Mouse (Mus musculus): ENCODE data around the gene Smcr8. TPM values are rescaled to one million over a fixed set of nuclear protein-coding genes. Genes with fewer than 3 reads are reported as not detected.

The Smcr8 gene
- polyA plus RNA-seq, 1 experiment from 2014 or later = 8.0 TPM

- 71% methylated on average over 6 of the region's 6 CpGs for WGBS
- Histone ChIP-seq H3K27ac (ENCODE audit: low read depth, low read length) (no peak overlapping the region), H3K9ac (replicated peaks; ENCODE audit: low read depth, low read length) (peak overlapping the region; percentile 73; the same call in 1 of the 2 replicates)
Measured at GRCm38 (mm10) chr11:60775578-60775977, 1.7 kb upstream of the Smcr8 start.

GRCm38 (mm10) chr11:60776107-60776828 lies 1.1 kb upstream of the Smcr8 start:
- peaks cover 47% of the 10 kb centered on the region for H3K4me1 ChIP-seq (ENCODE audit: control insufficient read depth, insufficient read depth, low read length)
- no peak overlapping the region; the same call in 1 of the 2 replicates for H3K27ac ChIP-seq (ENCODE audit: low read depth, low read length)
- peak overlapping the region; percentile 73 for H3K9ac ChIP-seq (replicated peaks; ENCODE audit: low read depth, low read length)
- peak overlapping the region; percentile 95 for H3K4me2 ChIP-seq (ENCODE audit: low read depth, low read length)
- peak overlapping the region; percentile 88 for H3K4me3 ChIP-seq (ENCODE audit: low read depth, low read length)
- WGBS = 7% methylated on average over 17 of the region's 17 CpGs
- H3K36me3 ChIP-seq (ENCODE audit: control insufficient read depth, insufficient read depth, low read length) = 0 out of 2 replicates have a peak, but pooled peaks cover 5% of the 10 kb centered on the region
- no peak for ATAC-seq (ENCODE audit: low read depth)
- no peaks in the 10 kb centered on the region for H3K9me3 ChIP-seq (ENCODE audit: control insufficient read depth, low read length)
- H3K27me3 ChIP-seq (ENCODE audit: control insufficient read depth, insufficient read depth, low read length) = no peaks in the 10 kb centered on the region

More at GRCm38 (mm10) chr11:60775578-60775977, 1.7 kb upstream of the Smcr8 start:
- Histone ChIP-seq H3K36me3 (ENCODE audit: control insufficient read depth, insufficient read depth, low read length) (0 out of 2 replicates have a peak, but pooled peaks cover 3% of the 10 kb centered on the region), H3K9me3 (ENCODE audit: control insufficient read depth, low read length) (no peaks in the 10 kb centered on the region), H3K4me1 (ENCODE audit: control insufficient read depth, insufficient read depth, low read length) (peaks cover 41% of the 10 kb centered on the region), H3K4me3 (ENCODE audit: low read depth, low read length) (no peak overlapping the region), H3K4me2 (ENCODE audit: low read depth, low read length) (peak overlapping the region; percentile 95), H3K27me3 (ENCODE audit: control insufficient read depth, insufficient read depth, low read length) (no peaks in the 10 kb centered on the region)
- ATAC-seq (ENCODE audit: low read depth) = no peak

- Histone ChIP-seq H3K4me1 (ENCODE audit: control insufficient read depth, insufficient read depth, low read length) (peaks cover 60% of the 10 kb centered on the region), H3K4me3 (ENCODE audit: low read depth, low read length) (peak overlapping the region; percentile 88), H3K9me3 (ENCODE audit: control insufficient read depth, low read length) (no peaks in the 10 kb centered on the region), H3K27me3 (ENCODE audit: control insufficient read depth, insufficient read depth, low read length) (no peaks in the 10 kb centered on the region), H3K27ac (ENCODE audit: low read depth, low read length) (peak overlapping the region; percentile 64), H3K4me2 (ENCODE audit: low read depth, low read length) (peak overlapping the region; percentile 91), H3K9ac (replicated peaks; ENCODE audit: low read depth, low read length) (peak overlapping the region; percentile 73), H3K36me3 (ENCODE audit: control insufficient read depth, insufficient read depth, low read length) (0 out of 2 replicates have a peak, but pooled peaks cover 5% of the 10 kb centered on the region)
- no peak for ATAC-seq (ENCODE audit: low read depth)
- WGBS = 26% methylated on average over 16 of the region's 16 CpGs
Measured at GRCm38 (mm10) chr11:60777801-60778370, 562 bp downstream of the Smcr8 start.

GRCm38 (mm10) chr11:60779673-60780189 lies 2.4 kb downstream of the Smcr8 start:
- H3K9ac ChIP-seq (replicated peaks; ENCODE audit: low read depth, low read length) = peak overlapping the region; percentile 39; the same call in 1 of the 2 replicates
- no peaks in the 10 kb centered on the region for H3K9me3 ChIP-seq (ENCODE audit: control insufficient read depth, low read length)
- peak overlapping the region; percentile 6; the same call in 1 of the 2 replicates for H3K4me3 ChIP-seq (ENCODE audit: low read depth, low read length)
- no peaks in the 10 kb centered on the region for H3K27me3 ChIP-seq (ENCODE audit: control insufficient read depth, insufficient read depth, low read length)
- peak overlapping the region; percentile 36 for H3K4me2 ChIP-seq (ENCODE audit: low read depth, low read length)
- H3K27ac ChIP-seq (ENCODE audit: low read depth, low read length) = no peak overlapping the region
- H3K4me1 ChIP-seq (ENCODE audit: control insufficient read depth, insufficient read depth, low read length) = peaks cover 60% of the 10 kb centered on the region
- 88% methylated on average over 10 of the region's 10 CpGs for WGBS
- H3K36me3 ChIP-seq (ENCODE audit: control insufficient read depth, insufficient read depth, low read length) = peaks cover 11% of the 10 kb centered on the region; the same call in 1 of the 2 replicates
- no peak for ATAC-seq (ENCODE audit: low read depth)

- peaks cover 27% of the 10 kb centered on the region for H3K36me3 ChIP-seq (ENCODE audit: control insufficient read depth, insufficient read depth, low read length)
- H3K9ac ChIP-seq (replicated peaks; ENCODE audit: low read depth, low read length) = no peak overlapping the region
- 91% methylated on average over 8 of the region's 8 CpGs for WGBS
Measured at GRCm38 (mm10) chr11:60784179-60784922, 7.0 kb downstream of the Smcr8 start.

GRCm38 (mm10) chr11:60787595-60787994 lies 10.3 kb downstream of the Smcr8 start:
- Histone ChIP-seq H3K9ac (replicated peaks; ENCODE audit: low read depth, low read length) (no peak overlapping the region), H3K4me3 (ENCODE audit: low read depth, low read length) (no peak overlapping the region), H3K4me2 (ENCODE audit: low read depth, low read length) (no peak overlapping the region), H3K36me3 (ENCODE audit: control insufficient read depth, insufficient read depth, low read length) (peaks cover 22% of the 10 kb centered on the region), H3K4me1 (ENCODE audit: control insufficient read depth, insufficient read depth, low read length) (no peaks in the 10 kb centered on the region), H3K27me3 (ENCODE audit: control insufficient read depth, insufficient read depth, low read length) (no peaks in the 10 kb centered on the region), H3K27ac (ENCODE audit: low read depth, low read length) (no peak overlapping the region), H3K9me3 (ENCODE audit: control insufficient read depth, low read length) (no peaks in the 10 kb centered on the region)
- 20% methylated on average over 1 of the region's 1 CpGs for WGBS
- no peak for ATAC-seq (ENCODE audit: low read depth)

More at GRCm38 (mm10) chr11:60784179-60784922, 7.0 kb downstream of the Smcr8 start:
- no peak overlapping the region for H3K4me3 ChIP-seq (ENCODE audit: low read depth, low read length)
- no peak overlapping the region for H3K27ac ChIP-seq (ENCODE audit: low read depth, low read length)
- no peak overlapping the region for H3K4me2 ChIP-seq (ENCODE audit: low read depth, low read length)
- H3K9me3 ChIP-seq (ENCODE audit: control insufficient read depth, low read length) = no peaks in the 10 kb centered on the region
- ATAC-seq (ENCODE audit: low read depth) = no peak
- no peaks in the 10 kb centered on the region for H3K27me3 ChIP-seq (ENCODE audit: control insufficient read depth, insufficient read depth, low read length)
- H3K4me1 ChIP-seq (ENCODE audit: control insufficient read depth, insufficient read depth, low read length) = peaks cover 32% of the 10 kb centered on the region

GRCm38 (mm10) chr11:60790472-60790871 lies 13.1 kb downstream of the Smcr8 start:
- Histone ChIP-seq H3K9ac (replicated peaks; ENCODE audit: low read depth, low read length) (no peak overlapping the region), H3K36me3 (ENCODE audit: control insufficient read depth, insufficient read depth, low read length) (peaks cover 13% of the 10 kb centered on the region), H3K9me3 (ENCODE audit: control insufficient read depth, low read length) (no peaks in the 10 kb centered on the region), H3K27ac (ENCODE audit: low read depth, low read length) (no peak overlapping the region), H3K4me3 (ENCODE audit: low read depth, low read length) (no peak overlapping the region), H3K4me2 (ENCODE audit: low read depth, low read length) (no peak overlapping the region), H3K27me3 (ENCODE audit: control insufficient read depth, insufficient read depth, low read length) (no peaks in the 10 kb centered on the region), H3K4me1 (ENCODE audit: control insufficient read depth, insufficient read depth, low read length) (no peaks in the 10 kb centered on the region)
- ATAC-seq (ENCODE audit: low read depth) = no peak
- 91% methylated on average over 2 of the region's 2 CpGs for WGBS

- Histone ChIP-seq H3K27me3 (ENCODE audit: control insufficient read depth, insufficient read depth, low read length) (no peaks in the 10 kb centered on the region), H3K4me3 (ENCODE audit: low read depth, low read length) (no peak overlapping the region), H3K36me3 (ENCODE audit: control insufficient read depth, insufficient read depth, low read length) (no peaks in the 10 kb centered on the region), H3K4me2 (ENCODE audit: low read depth, low read length) (no peak overlapping the region), H3K27ac (ENCODE audit: low read depth, low read length) (no peak overlapping the region), H3K9me3 (ENCODE audit: control insufficient read depth, low read length) (no peaks in the 10 kb centered on the region), H3K4me1 (ENCODE audit: control insufficient read depth, insufficient read depth, low read length) (no peaks in the 10 kb centered on the region), H3K9ac (replicated peaks; ENCODE audit: low read depth, low read length) (no peak overlapping the region)
- WGBS = 92% methylated on average over 11 of the region's 11 CpGs
- ATAC-seq (ENCODE audit: low read depth) = no peak
Measured at GRCm38 (mm10) chr11:60796342-60796741, 19.0 kb downstream of the Smcr8 start.

All from neural tube, embryonic 14.5 days (tissue).